Mouse (Mus musculus) G1E-ER4 (cell line): ENCODE measurements at regions not wholly inside any gene's neighbourhood (a gene's known extent, or its start where the extent isn't known, plus 50 kb on each side); places are given as distances from the start of the nearest gene placed in this dataset.

Source experiments
- GATA1 ChIP-seq: IDR thresholded peaks from one replicate; pipeline ENCODE4 v1.8.0; 2012; ENCODE audit warnings: low read length, inconsistent platforms

- TF ChIP-seq GATA1 = no peak
Measured at GRCm38 (mm10) chr7:83482254-83482653, 102.5 kb upstream of the Tmc3 start.

GRCm38 (mm10) chr7:83482671-83483304, 101.9 kb upstream of the Tmc3 start:
- TF ChIP-seq GATA1 = no peak

DNA sequence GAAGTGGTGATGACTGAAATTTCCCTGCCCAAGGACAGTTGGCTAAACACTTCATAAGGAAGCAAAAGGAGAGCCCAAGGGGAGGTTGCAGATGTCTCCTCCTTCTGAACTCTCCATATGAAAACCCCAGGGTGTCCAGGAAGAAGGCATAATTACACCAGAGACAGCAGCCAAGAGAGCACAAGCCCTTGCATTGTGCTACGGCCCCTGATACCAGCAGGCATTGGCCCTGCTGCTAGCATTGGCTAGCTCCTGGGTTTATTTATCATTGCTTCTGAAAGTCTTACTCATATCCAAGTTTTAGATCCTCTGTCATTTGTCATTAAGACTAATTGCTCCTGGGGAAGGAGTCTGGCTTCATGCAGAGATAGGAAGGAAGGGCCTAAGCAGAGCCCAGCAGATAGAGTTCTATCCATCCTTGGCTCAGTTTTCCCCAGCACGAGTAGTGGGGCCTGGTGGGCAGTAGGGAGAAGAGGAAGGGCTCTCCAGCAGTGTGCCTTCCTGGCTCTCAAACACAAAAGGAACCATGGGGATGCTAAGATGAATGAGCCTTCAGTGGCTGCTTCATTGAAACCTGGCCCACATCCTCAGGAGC, 98.5 kb upstream of the Tmc3 start:
- no peak for TF ChIP-seq GATA1

- TF ChIP-seq GATA1 = no peak
Measured at GRCm38 (mm10) chr7:83489790-83490189, 94.9 kb upstream of the Tmc3 start.

DNA sequence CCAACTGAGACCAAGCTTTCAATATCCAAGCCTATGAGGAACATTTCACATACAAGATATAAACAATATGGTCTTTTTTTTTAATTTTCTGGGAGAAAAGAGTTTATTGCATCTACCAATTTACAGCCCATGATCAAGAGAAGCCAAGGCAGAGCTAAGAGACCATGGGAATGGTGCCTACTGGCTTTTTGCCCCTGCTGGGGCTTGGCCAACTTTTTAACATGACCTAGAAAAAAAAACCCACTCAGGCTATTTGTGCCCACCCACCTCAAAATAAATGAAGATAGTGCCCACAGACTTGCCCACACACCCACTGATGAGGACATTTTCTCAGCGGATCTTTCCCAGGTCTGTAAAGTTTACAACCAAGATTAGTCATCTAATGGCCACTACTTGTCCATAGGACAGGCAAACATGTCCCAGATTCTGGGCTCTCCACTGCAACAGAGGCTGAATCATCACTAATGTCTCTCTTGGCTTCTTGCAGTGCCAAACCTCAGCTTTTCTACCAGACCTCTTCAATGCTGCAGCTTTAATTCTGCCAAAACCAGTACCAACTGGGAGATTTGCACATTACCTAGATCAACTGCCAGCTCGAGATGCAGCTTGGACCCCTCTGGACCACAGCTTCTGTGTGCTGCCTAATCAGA, 79.6 kb upstream of the Tmc3 start:
- TF ChIP-seq GATA1 = no peak

GRCm38 (mm10) chr7:83516295-83516694, 68.4 kb upstream of the Tmc3 start:
- no peak for TF ChIP-seq GATA1

- TF ChIP-seq GATA1 = no peak
Measured at GRCm38 (mm10) chr7:83521511-83521910, 63.2 kb upstream of the Tmc3 start.
